Mouse (Mus musculus): ENCODE results near the gene Sf3b4.
"Not testable (repeated sequence)": the region's sequence is repeated elsewhere in the genome, so short reads cannot be mapped to it uniquely, and the experiment has no call there.

Gene Sf3b4

DNA sequence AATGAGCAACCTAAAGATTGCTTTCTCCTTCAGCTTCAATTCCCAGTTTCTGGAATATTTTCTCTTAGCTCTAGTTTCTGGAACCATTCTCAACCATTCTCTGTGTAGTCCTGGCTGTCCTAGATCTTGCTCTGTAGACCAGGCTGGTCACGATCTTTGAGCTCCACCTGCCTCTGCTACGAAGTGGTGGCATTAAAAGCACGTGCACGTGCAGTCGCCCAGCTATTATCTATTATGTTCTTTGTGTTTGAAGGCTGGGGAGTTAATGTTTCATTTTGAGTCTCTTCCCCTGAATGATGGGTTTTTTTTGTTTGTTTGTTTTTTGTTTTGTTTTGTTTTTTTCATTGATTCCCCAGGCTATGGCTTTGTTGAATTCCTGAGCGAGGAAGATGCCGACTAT lies 1.1 kb downstream of the Sf3b4 start:
- no peak for DNase-seq (ENCODE audit: low spot score in 2 of 2)

DNA sequence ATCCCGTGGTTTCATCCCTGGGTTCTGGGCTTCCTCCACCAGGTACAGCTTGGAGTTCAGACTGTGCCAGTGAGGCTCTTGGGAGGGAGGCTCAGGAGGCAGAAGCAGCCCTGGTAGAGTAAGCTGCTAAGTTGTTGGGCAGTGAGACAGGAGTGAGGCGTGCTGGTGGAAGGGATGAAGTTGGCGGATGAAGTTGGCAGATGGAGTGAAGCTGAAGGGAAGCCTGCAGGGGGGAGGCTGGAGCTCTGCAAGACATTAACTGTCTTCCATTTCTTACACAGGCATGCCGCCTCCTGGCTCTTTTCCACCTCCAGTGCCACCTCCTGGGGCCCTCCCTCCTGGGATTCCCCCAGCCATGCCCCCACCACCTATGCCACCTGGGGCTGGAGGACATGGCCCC lies 1.9 kb downstream of the Sf3b4 start:
- not testable (repeated sequence) for DNase-seq (ENCODE audit: low spot score in 2 of 2)

DNA sequence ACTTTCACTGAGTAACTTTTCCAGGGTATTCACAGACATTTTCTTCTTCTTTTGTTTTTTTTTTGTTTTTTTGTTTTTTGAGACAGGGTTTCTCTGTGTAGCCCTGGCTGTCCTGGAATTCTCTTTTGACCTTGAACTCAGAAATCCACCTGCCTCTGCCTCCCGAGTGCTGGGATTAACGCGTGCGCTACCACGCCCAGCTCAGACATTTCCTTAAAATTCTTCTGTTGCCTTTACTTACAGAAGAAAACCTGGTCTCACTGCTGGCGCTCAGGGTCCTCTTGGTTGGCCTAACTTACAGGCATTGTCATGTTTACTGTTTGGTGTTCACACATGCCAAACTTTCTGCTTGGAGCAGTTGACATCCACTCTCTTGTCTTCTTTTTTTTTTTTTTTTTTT lies 3.1 kb downstream of the Sf3b4 start:
- DNase-seq (ENCODE audit: low spot score in 2 of 2), result no peak

DNA sequence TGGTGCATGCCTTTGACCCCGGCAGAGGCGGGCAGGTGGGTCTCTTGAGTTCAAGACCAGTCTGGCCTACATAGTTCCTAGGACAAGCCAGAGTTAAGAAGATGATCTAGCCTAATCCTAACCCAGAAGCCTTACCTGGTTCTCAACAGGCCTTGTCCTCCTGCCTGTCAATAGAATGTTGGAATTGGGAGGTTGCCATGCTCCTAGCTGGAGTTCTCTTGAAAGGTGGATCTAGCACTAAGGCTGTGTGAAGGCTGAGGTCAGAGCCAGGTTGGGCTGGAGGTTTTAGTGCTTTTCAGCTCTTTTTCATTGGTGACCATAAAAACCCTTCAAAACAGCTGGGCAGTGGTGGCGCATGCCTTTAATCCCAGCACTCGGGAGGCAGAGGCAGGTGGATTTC lies 6.3 kb downstream of the Sf3b4 start:
- DNase-seq (ENCODE audit: low spot score in 2 of 2), result no peak

DNA sequence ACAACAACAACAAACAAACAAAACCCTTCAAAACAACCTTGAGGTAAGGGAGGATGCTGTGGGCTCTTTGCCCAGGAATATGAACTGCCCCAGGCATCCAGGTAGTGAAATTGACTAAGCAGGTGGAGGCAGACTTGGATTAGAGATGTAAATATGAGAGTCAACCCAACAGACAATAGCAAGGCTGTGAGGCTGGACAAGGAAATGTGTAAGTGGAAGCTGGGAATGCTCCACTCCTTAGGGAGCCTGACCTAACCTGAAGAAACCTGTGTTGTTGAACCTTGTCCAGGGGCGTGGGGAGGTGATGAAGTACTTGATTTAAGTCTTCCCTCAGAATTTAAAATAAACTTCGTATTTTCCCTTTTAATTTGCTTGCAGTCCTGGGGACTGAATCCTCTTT lies 6.8 kb downstream of the Sf3b4 start:
- DNase-seq (ENCODE audit: low spot score in 2 of 2), result no peak

DNA sequence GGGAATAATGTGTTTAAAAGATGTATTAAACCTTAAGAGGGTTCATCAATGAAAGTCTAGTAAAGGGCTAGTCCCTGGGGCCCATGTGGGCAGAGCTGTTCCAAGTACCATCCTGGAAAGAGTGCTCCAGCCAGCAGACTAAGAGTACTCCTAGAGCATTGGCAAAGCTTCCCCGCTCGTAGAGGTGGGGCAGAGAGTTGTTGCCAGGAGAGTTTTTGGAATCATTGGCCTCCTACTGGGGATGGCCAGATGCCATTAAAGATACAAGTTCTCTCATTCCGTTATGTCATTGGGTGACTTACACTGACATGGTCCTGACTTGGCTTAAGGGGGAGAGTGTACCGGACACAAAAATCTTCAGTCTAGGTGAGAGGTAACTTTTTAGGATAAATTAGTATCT lies 7.4 kb downstream of the Sf3b4 start:
- peak in 1 of 2 experiments; percentile 27 for DNase-seq (ENCODE audit: low spot score in 2 of 2)

DNA sequence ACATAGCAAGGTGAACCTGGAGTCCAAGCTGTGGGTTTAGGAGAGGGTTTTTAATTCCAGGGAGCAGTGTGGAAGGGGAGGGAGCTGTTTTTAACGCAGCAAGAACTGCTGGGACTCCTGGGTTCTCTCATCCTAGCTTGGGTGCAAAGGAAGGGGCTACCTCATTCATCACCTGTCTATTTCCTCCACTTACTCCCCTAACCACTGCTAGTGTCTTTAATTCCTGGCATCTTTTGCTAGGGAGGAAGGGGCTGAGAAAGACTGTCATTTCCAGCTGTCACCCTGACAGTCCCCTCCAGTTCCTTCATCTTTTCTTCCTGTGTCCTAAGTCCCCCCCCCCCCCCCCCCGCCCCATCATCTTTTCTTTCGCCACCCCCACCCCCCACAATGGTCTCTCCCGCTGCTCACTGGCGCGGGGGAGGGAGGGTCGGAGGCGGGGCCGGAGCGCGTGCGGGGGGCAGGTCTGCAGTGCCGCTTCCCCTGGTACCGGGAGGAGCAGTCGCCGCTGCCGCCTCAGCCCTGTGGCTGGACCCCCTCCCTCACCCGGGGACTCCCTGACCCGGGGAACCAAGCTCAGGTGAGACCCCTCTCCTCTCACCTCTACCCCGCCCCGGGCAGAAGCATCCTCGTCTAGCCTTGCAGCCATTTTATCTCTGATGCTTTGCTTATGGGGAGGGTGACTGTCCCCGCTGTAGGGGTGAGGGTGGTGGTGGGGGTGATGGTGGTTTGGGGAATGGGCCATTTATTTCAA lies 8.8 kb downstream of the Sf3b4 start, which contains the start of gene Sv2a:
Sv2a (plus strand) TSS at position 425 of the 751 bp plus-strand sequence.
- DNase-seq (ENCODE audit: low spot score in 2 of 2), result peak; percentile 59 to 70

DNA sequence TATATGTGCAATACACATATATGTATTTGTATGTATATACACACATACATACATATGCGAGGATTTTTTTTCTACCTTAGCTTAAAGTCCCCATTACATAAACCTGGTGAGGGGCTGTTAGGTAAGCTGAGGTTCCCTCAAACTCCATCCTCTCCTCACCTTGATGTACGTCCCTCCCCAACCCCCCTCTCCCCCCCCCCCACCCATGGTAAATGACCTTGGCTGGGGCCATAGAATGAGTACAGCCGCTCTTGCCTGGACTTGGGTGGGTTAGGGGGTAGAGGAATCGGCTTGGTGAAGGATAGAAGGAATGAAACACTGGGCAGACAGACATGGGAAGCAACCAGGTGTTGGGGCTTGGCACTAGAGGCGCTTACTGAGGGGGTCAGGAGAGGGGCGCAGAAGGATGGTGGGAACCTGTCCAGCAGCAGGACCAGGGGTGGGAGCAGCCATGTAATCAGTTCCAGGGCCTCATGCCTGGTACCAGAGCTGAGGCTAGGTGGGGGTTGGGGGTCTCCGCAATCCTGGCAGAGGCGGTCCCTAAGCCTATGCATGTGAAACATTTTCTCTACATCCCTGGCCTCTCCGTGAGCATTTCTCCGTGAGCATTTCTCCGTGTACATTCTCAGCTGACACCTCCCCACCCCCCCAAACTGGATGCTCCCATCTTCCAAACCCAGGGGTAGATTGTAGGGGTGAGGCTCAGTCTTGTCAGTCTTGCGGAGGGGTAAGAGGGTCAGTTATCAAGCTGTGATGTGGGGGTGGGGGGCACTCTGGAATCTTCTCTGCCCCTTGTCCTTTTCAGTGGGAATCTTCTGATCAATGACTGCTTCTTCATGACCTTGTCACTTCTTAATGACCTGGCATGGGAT lies 9.6 kb downstream of the Sf3b4 start:
- peak in 1 of 2 experiments; percentile 30 for DNase-seq (ENCODE audit: low spot score in 2 of 2)

DNA sequence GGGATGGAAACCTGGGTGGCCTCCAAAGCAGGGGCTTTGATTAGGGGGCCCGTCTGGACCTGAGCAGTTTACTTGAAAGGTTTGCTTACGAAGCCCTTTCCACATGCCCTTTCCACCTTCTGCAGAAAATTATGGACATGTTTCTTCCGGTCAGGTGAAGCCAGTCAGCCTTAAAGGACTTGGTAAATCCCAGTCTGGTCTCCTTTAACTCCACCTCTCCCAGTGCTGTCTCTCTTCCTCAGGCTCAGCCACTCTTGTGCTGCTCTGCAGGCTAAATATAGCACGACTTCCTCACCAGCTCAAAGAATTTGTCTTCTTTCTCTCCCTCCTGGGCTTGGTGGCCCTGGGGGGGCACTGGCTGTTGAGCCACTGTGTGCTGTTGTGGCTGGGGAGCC lies 10.2 kb downstream of the Sf3b4 start:
- DNase-seq (ENCODE audit: low spot score in 2 of 2), result no peak

DNA sequence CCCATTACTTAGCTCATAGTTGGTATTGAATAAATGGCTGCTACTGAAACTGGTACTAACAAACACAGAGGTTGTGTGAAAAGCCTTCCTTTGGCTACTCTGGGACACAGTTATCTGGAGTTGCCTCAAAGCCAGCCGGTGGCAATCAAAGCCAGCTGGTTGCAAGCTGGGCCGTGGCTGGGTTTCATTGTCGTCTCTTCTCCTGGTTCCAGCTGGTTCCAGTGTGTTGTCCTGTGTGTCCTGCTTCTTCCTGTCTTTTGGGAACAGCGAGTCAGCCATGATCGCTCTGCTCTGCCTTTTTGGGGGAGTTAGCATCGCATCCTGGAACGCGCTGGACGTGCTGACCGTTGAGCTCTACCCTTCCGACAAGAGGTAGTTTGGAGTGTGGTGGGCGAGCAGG lies 20.8 kb downstream of the Sf3b4 start:
- no peak for DNase-seq (ENCODE audit: low spot score in 2 of 2)

DNA sequence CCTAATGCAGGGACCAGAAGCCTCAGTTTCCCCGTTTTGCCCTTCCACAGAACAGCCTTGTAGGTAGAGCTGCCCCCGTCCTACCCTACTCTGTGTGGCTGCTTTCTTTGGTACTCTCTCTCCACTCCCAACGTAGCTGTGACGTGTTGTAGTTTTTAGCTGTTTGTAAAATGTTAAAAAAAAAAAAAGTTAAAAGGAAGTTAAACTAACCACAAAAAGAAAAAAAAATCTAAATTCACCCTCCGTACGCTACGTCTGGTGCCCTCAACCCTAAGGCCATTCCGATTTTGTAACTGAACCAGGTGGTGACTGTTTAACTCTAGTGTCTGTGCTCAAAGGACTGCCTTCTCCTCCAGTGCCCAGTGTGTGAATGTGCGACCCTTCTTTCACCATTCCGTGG lies 22.8 kb downstream of the Sf3b4 start:
- DNase-seq (ENCODE audit: low spot score in 2 of 2), result no peak

DNA sequence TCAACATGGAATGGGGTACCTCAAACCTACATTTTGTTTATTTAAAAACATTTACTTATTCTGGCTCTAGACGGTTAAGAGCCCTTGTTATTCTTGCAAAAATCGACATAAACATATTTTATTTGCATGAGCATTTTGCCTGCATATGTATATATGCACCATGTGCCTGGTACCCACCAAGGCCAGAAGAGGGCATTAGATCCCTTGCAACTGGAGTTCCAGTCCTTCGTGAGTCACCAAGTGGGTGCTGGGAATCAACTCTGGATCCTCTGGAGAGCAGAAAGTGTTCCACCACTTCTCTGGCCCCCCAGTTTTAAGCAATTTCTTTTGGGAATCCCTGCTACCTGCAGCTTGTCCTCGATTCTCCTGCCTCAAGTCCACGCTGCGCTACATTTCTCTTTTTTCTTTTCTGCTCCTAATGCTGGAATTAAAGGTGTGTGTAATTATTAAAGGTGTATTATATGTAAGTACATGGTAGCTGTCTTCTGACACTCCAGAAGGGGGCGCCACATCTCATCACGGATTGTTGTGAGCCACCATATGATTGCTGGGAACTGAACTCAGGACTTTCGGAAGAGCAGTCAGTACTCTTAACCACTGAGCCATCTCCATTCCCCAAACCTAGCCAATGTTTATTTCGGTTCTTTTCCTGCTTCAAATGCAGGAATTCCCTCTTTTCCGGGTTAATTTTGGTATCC lies 23.6 kb downstream of the Sf3b4 start:
- DNase-seq (ENCODE audit: low spot score in 2 of 2), result no peak

DNA sequence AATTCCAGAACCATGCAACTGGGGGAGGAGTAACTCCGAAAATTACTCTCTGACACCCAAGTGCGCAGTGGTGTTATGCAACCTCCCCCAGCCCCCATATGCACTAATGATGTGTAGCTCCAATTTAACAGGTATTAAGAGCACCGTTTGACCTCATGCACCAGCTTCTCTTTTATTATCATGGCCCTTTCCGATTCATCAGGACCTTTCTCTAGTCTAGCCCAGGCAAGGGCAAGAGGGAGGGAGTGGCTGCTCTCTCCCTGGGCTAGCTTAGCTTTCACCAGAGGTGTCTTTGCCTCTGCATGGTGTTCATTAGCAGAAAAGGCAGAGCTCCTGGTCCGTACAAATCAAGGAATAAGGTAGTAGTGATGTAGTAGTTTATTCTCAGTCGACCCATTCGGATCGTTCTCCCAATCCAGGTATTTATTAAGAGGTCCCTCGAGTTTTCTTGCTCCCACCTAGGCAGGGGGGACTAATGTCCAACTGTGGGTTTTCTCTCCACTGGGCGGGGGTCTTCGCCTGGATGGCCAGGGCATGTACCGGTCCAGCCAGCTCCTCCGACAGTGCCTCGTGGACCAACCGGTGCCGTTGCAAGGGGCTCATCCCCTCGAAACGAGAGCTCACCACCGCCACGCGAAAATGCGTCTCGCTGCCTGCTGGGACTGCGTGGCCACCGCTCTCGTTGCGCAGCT lies 24.5 kb downstream of the Sf3b4 start:
- no peak for DNase-seq (ENCODE audit: low spot score in 2 of 2)

DNA sequence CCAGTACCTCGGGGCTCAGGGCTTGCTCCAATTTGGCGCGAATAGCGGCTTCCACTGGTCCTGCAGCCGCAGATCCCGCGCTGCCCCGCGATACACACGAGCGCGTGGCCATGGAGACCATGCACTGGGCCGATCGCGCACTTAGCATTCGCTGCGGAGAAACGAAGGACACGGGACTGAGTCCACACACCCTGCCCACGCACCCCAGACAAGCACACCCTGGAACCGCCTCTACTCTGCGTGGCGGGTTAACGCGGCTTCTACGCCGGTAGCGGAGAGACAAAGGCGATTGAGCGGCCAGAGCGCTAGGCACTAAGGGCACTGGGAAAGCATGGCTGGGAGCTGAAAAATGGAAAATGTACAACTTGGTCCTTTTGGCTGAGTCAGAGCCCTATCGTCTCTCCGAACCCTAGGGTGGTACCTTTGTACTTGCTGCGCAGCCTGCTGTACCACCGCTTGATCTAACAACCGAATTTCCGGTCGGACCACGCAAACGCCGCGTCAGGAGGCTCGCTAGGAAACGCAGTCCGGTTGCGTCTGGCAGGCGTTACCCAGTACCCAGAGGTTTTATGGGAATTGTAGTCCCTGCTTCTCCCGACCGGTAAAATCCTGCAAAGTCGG lies 25.1 kb downstream of the Sf3b4 start:
- peak; percentile 53 to 83 for DNase-seq (ENCODE audit: low spot score in 2 of 2)

DNA sequence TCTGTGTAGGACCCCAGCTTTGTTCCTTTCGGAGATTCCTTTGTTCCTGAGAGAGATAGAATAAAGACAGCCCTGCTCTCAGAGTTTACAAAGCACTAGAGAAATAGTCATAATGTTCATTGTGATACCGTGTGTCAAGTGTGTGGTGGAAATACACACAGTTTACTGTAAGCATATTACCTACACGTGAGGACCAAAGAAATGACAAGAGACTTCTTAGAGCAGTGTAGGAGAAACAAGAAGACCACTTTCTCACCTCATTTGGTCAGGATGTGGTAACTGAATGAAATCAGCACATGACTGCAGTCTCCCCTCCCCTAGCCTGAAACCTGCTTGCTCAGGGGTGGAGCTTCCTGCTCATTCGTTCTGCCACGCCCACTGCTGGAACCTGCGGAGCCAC lies 26.0 kb downstream of the Sf3b4 start:
- DNase-seq (ENCODE audit: low spot score in 2 of 2), result no peak

DNA sequence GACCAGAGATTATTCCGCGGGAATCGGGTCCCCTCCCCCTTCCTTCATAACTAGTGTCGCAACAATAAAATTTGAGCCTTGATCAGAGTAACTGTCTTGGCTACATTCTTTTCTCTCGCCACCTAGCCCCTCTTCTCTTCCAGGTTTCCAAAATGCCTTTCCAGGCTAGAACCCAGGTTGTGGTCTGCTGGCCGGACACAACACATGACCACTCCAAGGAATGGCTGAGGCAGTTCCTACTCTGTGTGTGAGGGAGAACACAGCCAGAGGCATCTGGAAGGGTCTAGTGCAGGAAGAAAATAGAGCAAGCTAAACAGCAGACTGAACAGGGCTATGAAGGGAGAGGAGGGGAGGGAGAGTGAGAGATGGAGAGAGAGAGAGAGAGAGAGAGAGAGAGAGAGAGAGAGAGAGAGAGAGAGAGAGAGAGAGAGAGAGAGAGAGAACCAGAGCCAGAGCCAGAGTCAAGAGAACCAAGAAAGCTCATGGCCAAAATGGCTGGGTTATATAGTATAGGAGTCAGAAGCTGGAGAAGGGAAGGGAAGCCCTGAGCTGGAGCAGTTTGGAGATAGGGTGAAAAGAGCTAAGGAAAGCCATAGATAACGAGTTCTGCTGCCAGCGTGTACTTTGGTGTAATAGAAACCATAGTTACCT lies 26.6 kb downstream of the Sf3b4 start:
- not testable (repeated sequence) for DNase-seq (ENCODE audit: low spot score in 2 of 2)

DNA sequence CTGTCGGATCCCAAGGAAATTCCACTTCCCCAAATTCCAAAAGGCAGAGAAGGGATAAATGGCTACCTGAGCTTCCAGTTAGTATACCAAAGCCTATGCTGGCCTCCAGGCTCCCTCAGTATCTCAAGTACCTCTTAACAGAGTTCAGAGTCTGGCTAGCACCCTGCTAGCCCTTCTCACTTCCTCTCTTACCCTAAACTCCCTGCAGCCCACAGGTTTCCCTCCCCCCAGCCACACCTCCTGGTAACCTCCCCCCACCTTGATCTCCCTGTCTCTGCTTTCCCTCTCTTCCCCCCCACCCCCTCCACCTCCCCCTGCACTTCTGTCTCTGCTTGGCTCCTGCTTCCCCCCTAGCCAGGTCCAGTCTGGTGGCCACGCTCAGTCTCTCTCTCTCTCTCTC lies 27.6 kb downstream of the Sf3b4 start:
- DNase-seq (ENCODE audit: low spot score in 2 of 2), result no peak

DNA sequence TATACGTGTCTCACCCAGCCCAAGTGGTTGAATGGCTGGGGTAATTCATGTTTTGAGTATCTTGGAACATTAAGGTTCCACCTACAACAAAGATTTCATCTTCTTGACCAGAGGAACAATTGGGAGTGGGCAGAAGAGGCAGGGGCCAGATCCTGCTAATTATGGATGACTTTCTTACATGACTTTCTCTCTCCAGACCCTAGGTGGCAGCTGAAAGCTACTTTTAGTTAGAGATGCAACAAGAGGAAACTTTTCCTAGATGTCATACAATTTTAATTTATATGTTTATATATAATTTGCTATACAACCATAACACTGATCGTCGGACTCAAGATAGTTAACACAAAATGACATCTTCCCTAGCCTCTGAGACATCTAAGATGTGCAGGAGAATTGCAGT lies 35.7 kb downstream of the Sf3b4 start:
- no peak for DNase-seq (ENCODE audit: low spot score in 2 of 2)

DNA sequence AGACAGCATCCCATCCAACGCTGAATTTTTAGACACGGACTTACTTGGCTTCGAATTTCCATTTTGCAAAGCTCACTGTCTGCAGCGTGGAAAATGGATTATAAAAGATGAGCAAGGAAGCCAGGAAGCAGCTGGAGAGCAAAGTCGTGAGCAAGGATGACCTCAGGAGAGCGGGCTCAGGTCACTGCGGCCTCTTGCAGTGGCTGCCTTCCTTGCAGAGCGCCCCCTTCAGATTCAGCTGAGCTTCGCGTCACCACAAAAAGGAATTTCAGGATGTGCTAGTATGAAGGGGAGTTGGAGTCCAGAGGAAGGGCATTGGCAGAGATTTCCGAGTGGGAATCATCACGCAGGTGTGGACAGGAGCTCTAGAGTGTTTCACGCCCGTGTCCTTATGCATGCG lies 37.1 kb downstream of the Sf3b4 start:
- no peak for DNase-seq (ENCODE audit: low spot score in 2 of 2)

DNA sequence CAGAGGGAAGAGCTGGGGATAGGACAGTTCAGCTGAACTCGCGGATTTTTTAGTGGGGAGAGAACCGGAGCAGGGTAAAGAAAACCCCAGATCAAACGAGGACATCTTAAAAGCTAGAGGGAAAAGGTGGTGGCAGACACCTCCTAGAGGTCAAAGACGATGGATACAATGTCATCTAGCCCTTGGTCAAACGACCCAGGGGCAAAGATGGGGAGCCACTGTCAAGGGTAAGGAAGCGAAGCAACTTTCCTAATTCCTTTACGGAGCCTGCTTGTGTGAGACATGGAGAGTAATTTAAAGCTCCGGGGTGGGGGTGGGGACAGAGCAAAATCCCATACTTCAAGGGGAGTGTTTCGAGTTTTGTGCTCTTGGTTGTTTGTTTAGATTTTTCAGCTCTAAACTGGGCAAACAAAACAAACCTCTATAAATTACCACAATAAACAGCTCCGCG lies 47.1 kb downstream of the Sf3b4 start:
- peak in 1 of 2 experiments; percentile 11 for DNase-seq (ENCODE audit: low spot score in 2 of 2)

DNA sequence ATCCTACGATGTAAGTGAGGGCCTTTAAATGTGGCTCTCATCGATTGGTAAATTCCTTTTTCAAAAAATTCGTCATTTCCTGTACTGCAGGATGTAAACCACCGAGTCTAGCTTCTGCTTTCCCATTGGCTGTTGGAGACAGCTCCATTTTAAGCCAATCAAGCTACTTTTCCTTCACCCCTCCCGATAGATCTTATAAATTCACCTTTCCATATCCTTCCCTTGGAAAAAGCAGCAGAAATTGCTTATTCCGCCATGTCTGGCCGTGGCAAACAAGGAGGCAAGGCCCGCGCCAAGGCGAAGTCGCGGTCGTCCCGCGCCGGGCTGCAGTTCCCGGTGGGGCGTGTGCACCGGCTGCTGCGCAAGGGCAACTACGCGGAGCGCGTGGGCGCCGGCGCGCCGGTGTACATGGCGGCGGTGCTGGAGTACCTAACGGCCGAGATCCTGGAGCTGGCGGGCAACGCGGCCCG lies 47.6 kb downstream of the Sf3b4 start, which contains the start of the genes Bola1 and Hist2h2ab:
Bola1 (minus strand) TSS at position 49 of the 470 bp plus-strand sequence.
Hist2h2ab (plus strand) TSS at position 205 of the 470 bp plus-strand sequence.
- DNase-seq (ENCODE audit: low spot score in 2 of 2), result peak; percentile 43 to 63
